Mouse (Mus musculus) left cerebral cortex, postnatal 10 days (tissue): ENCODE results near the gene Tulp2. TPM values are rescaled to one million over a fixed set of nuclear protein-coding genes. Genes with fewer than 3 reads are reported as not detected.
"Not testable (repeated sequence)": the region's sequence is repeated elsewhere in the genome, so short reads cannot be mapped to it uniquely, and the experiment has no call there.

ENCODE experiments used
- DNase-seq, 2 experiments: peaks; one replicate each; pipeline ENCODE4 v3.0.0; 2021 to 2022; ENCODE audit warnings: low spot score in 2 of 2, mixed read lengths in 1 of 2; ENCODE audit errors: extremely low spot score in 1 of 2
- intact Hi-C: fragments of 180-260 bp; cut with DNase I; formaldehyde crosslinking; loops from one replicate; pipeline ENCODE4 v1.15.1; 2025
- total RNA-seq, 2 experiments: library from RNA; stranded (reverse); gene quantifications; 2 replicates each; pipeline ENCODE4 v1.2.3; 2021

Gene Tulp2
- total RNA-seq, 2 experiments from 2014 or later = not detected

- DNase-seq = no peak
- intact Hi-C loops = loop anchor here (5.0 to 10.0 kb wide), 2 partner anchors 44 to 206 kb away; partner anchors contain the start of gene Ntn5
Measured at GRCm38 (mm10) chr7:45478774-45479173, 2.9 kb upstream of the Tulp2 start.

GRCm38 (mm10) chr7:45480310-45480709 lies 1.4 kb upstream of the Tulp2 start:
- intact Hi-C loops, DNase-seq: not testable (repeated sequence)

DNA sequence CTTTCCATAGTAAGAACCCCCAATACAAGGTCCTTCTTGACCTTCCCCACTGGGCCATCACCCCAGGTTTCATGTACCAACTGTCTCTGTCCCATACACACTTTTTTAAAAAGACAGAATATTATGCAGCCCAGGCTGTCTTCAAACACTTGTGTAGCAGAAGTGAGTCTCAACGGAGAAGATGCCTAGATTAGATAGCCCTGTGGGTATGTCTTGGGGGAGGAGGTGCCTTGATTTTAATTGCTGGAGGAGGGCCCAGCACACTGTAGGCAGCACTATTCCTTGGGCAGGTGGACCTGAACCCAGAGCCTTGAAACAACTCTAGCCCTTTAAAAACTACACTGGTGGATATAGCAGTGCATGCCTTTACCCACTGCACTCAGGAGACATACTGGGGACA lies 489 bp downstream of the Tulp2 start:
- DNase-seq = no peak
- intact Hi-C loops = no loop called here

DNA sequence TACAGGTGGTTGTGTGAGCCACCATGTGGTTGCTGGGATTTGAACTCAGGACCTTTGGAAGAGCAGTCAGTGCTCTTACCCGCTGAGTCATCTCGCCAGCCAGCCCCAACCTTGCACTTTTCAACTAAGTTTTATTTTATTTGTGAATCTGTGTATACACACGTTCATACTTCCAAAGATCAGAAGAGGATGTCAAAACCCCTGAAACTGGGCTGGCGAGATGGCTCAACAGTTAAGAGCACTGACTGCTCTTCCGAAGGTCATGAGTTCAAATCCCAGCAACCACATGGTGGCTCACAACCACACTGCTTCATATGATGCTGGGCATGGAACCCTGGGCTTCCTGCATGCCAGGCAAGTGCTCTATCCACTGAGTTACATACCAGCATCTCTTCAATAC lies 3.3 kb downstream of the Tulp2 start:
- DNase-seq, intact Hi-C loops: not testable (repeated sequence)

- intact Hi-C loops = no loop called here
- DNase-seq = no peak
Measured at GRCm38 (mm10) chr7:45486158-45486557, 4.5 kb downstream of the Tulp2 start.

DNA sequence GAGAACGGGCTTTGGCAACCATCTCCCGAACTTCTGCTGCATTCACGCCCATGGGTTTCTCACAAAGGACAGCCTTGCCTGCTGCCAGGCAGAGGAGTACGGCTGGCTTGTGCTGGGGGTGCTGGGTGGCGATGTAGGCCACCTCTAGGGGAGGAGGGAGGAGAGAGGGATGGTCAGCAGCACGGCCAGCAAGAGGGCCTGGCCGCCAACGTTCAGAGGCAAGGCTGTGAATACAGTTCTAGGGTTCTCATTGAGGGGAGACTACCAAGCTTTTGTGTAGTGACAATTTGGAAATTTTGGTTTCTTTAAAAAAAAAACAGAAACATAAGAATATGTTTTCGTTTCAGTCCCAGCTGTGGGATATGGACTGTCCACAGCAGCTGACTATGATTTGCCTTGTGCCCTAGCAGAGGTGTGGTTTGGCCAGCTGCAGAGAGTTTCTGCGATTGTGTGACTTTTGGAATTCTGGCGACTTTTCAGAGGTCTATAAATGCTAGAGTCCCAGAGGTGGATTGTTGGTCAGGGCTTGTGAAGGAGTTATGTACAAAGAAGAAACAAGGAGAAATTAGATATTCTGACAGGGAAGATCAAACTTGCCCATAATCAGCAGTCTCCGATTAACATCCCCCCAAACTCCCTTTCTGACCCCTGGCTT lies 5.2 kb downstream of the Tulp2 start, which contains the start of gene Gm45808:
Gene Gm45808 (minus strand): TSS at position 51 of the 655 bp plus-strand sequence.
- intact Hi-C loops = no loop called here
- DNase-seq = no peak

- intact Hi-C loops = no loop called here
Measured at GRCm38 (mm10) chr7:45487861-45488292, 6.2 kb downstream of the Tulp2 start.

DNA sequence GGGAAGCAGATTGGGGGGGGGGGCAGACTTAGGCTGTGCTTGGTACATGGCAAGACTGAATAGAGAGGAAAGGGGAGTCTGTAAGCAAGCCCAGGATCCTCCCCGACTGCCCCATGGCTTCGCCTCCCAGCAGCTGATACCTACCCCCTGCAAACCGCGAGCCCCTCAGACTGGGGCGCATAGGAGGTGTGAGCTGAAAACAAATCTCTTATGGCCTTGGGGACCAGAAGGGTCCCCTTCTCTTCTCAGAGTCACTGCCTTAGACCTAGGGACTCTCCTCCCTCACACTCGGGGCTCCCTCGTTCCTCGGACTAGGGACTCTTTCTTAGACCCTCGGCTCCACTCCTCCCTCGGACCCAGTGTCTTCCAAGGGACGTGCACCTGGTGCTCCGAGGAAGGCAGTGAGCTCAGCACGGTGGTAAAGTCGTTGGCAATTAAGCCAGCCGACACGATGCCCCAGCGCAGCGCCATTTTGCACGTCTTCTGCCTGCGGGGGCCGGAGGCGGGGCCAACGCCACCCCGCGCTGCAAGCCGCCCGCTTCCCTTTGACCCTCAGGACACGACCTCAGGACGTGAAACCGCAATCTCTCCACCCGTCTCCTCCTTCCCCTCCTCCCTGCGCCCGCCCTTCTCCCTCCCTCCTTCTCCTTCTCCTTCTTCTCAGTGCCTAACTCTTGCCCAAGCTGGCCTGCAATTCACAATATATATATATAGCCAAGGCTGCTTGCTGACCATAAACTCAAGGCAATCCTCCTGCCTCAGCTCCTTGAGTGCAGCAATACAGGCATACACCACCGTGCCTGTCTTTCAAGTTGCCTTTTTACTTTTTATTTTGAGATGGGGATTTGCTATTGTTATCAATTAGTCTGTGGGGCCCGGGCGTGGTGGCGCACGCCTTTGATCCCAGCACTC lies 6.9 kb downstream of the Tulp2 start, which contains the start of gene Dhdh:
Gene Dhdh (minus strand): TSS at position 513 of the 912 bp plus-strand sequence.
- intact Hi-C loops = no loop called here
- peak in 1 of 2 experiments; percentile 76 for DNase-seq

More at GRCm38 (mm10) chr7:45487861-45488292, 6.2 kb downstream of the Tulp2 start:
- DNase-seq = no peak

- intact Hi-C loops = no loop called here
- DNase-seq = no peak
Measured at GRCm38 (mm10) chr7:45489578-45489977, 7.9 kb downstream of the Tulp2 start.

GRCm38 (mm10) chr7:45490822-45491221 lies 9.1 kb downstream of the Tulp2 start:
- no peak for DNase-seq
- intact Hi-C loops = no loop called here

DNA sequence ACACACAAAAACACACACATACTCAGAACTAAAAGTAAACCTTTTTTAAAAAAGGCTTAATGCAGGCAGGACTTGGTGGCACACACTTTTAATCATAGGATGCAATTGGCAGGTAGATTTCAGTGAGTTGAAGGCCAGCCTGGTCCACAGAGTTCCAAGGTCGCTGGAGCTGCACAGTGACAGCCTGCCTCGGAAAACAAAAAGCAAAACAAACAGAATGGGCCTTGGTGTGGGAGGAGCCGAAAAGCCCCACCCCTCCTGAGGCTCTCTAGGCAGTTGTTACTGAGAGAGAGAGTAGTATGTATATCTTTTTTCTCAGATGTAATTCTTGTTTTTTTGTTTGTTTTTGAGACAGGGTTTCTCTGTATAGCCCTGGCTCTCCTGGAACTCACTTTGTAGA lies 9.6 kb downstream of the Tulp2 start:
- intact Hi-C loops = no loop called here
- DNase-seq = no peak

GRCm38 (mm10) chr7:45492225-45492844 lies 10.7 kb downstream of the Tulp2 start:
- intact Hi-C loops = no loop called here
- DNase-seq = no peak

DNA sequence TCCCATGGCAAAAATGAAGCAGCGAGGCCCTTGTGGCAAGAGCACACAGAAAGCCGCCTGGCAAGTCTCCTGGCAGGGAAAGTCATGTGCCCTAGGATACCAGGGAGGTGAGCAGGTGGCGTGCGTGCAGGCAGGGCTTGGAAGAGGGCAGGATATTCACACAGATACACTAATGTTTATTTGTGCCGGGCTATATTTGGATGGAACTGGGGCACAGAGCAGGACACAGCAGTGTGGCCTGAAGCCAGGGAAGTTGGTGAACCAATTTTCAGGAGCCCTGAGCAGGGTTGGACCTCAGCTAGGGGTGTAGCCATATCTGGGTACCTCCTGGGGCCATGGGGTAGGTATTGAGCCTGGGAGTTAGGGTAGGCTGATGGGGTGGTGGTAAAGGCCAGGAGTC lies 11.3 kb downstream of the Tulp2 start:
- peak in 1 of 2 experiments; percentile 15 for DNase-seq
- intact Hi-C loops = no loop called here

DNA sequence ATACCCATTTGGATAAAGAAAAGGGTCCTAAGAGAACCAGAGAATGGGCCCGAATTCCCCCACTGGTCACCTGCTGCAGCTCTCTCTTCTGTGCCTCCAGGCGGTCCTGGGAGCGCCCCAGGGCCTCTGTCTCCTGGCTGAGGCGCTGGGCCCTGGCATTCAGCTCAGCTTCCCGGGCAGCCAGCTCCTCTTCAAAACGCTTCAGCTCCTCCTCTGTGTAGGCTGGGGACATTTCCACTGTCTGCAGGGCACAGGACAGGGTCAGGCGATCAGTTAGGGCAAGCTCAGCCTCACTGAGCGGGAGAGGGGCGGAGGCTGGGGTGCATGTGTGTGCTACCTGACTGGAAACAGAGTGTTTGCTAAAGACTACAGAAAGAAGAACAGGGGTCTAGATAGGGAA lies 12.9 kb downstream of the Tulp2 start:
- intact Hi-C loops = no loop called here
- no peak for DNase-seq

- intact Hi-C loops = no loop called here
- no peak for DNase-seq
Measured at GRCm38 (mm10) chr7:45498427-45498826, 16.8 kb downstream of the Tulp2 start.

GRCm38 (mm10) chr7:45507583-45507982 lies 25.9 kb downstream of the Tulp2 start:
- intact Hi-C loops = no loop called here

GRCm38 (mm10) chr7:45508561-45508960 lies 26.9 kb downstream of the Tulp2 start:
- no peak for DNase-seq
- intact Hi-C loops = no loop called here

More at GRCm38 (mm10) chr7:45507583-45507982, 25.9 kb downstream of the Tulp2 start:
- no peak for DNase-seq

GRCm38 (mm10) chr7:45509181-45509882 lies 27.7 kb downstream of the Tulp2 start:
- DNase-seq = no peak
- intact Hi-C loops = no loop called here
